Mouse (Mus musculus) erythroblast, embryonic 14.5 days (primary cell): ENCODE data around the gene Dgkb.

Experiments used
- GATA1 ChIP-seq: IDR thresholded peaks from 2 replicates; pipeline ENCODE4 v1.6.1; 2012; ENCODE audit warnings: low read length, inconsistent platforms, mixed read lengths
- TAL1 ChIP-seq: IDR thresholded peaks from 3 replicates; pipeline ENCODE4 v1.6.1; 2012; ENCODE audit warnings: low read length, inconsistent platforms, mixed read lengths

DNA sequence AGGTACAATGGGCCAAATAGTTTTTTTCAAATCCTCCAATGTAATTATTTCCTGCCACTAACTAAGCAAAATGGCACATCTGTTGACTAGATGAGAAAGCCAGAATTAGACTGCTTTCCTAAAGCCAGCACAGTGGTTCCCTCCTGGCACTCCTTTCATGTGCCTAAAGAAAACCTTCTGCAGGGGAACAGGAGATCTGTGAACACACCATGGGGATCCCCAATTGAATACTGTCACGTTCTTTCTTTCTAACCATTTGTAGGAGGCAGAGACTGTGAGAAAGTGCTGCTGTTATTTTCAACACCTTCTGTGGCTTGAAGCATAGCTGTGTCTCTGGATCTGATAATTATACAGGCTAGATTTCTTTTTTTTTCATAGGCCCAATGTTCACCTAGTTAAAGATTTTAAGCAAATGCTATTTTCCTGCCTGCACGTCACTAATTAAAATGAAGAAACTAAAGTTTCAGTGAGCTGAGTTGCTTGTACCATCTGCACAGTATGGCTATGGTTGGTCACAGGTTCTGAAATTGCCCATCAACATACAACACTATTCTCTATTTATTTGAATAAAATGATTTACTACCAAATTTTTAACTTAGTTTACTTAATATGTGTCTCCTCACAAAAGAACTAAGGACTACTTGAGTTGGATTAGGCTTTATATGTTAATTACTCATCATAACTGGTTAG is 161.1 kb downstream of the Dgkb start:
- TF ChIP-seq TAL1 (no peak), GATA1 (no peak)
